Mouse (Mus musculus) cerebellum, adult 8-10 months (tissue): ENCODE measurements around the gene Gp1bb.

ENCODE experiments used
- DNase-seq: peaks from one replicate; pipeline ENCODE4 v3.0.0; 2022

Gene Gp1bb

DNA sequence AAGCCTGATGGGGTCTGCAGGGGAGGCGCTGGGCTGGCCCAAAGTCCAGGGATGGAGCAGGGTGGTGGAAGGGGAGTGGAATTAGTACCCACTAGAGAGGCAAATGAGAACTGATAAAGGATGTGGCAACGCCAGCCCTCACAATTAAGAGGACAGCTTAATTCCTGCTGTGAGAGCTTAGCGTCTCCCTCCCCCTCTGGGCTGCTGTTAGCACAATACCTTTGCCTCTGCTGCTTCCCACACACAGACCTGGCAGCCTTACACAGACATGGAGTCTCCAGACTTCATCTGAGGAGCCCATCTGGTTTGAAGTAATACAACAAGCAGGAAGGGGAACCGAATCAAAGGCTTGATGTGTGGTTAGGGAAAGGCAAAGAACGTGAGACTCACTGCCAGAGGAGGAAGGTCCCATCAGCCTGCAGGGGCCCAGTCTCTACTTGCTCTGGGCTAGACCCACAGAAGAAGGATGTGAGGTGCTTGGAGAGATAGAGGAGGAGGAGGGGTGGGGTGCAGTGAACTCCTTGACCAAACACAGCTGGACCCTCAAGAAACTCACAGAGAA lies 44.5 kb downstream of the Gp1bb start:
- DNase-seq: no peak

GRCm38 (mm10) chr16:18577071-18577470 lies 45.1 kb downstream of the Gp1bb start:
- DNase-seq: no peak

- DNase-seq: no peak
Observed at GRCm38 (mm10) chr16:18574196-18574595, 48.0 kb downstream of the Gp1bb start.
